Mouse (Mus musculus) cerebellum, adult 18-20 months (tissue): Measurements from ENCODE around the gene Gapdh.
"Not testable (repeated sequence)": the region's sequence is repeated elsewhere in the genome, so short reads cannot be mapped to it uniquely, and the experiment has no call there.

ENCODE experiments used
- DNase-seq, 2 experiments: peaks; one replicate each; pipeline ENCODE4 v3.0.0; 2021

Gapdh gene

DNA sequence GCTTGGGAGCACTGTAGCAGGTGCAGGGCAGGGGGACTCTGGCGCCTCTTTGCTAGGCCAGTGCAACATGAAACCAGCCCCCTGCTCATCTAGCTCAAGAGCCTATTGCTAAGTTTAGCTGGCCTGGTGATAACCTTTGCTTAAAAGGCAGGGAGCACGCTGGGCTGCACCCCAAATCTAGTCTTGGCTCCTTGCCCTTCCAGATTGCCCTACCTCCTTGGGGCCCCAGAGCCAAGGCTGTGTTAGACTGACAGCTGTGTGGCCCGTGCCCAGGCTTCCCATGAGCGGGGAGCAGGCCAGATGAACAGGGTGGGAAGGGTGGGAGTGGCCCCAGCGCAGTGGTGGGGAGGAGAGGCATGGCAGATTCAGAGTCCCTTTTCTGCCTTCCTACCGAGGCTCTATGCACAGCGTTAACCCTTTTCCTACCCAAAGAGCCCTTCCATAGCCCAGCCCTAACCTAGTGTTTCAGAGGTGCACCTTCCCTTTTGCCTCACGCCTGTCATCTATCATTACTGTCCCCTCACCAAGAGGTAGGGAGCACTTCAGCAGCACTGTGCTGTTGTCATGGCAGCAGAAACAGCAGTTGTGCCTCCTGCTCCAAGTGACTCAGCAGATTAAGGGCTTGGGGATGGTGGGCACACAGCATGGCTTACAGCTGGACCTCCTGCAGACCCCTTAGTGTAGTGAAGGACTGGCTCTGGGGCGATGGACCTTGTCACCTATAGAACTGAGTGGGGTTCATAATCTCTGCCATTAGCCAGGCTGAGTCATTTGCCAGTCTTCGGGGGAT lies 789 bp upstream of the Gapdh start:
- peak; percentile 57 to 58 for DNase-seq

DNA sequence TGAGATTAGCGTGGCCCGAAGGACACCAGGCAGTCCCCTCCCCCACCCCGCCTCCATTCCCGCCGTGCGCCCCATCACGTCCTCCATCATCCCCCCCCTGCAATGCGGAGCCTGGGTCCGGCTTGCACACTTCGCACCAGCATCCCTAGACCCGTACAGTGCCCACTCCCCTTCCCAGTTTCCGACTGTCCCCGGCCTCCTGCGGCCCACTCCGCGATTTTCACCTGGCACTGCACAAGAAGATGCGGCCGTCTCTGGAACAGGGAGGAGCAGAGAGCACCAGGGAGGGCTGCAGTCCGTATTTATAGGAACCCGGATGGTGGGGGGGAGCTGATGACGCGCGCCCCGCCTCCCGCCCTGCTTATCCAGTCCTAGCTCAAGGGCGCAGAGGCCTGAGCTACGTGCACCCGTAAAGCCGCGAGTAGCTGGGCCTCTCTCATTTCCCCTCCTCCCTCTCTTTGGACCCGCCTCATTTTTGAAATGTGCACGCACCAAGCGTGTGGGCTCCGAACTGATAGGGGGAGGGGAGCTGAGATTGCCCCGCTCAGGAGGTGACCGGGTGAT lies 857 bp downstream of the Gapdh start:
- peak; percentile 98 for DNase-seq

GRCm38 (mm10) chr6:125164672-125165327 lies 1.5 kb downstream of the Gapdh start:
- peak; percentile 56 to 69 for DNase-seq

- DNase-seq, result no peak
Measured at GRCm38 (mm10) chr6:125163801-125164657, 2.2 kb downstream of the Gapdh start.

DNA sequence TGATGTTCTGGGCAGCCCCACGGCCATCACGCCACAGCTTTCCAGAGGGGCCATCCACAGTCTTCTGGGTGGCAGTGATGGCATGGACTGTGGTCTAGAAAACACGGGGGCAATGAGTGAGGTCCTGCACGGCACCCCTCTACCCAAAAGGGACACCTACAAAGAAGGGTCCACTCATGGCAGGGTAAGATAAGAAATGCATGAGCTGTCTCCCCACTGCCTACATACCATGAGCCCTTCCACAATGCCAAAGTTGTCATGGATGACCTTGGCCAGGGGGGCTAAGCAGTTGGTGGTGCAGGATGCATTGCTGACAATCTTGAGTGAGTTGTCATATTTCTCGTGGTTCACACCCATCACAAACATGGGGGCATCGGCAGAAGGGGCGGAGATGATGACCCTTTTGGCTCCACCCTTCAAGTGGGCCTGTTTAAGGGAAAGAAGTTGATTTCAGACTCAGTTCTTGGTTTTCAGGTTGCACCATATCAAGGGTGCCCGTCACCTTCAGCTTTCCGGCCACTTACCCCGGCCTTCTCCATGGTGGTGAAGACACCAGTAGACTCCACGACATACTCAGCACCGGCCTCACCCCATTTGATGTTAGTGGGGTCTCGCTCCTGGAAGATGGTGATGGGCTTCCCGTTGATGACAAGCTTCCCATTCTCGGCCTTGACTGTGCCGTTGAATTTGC lies 3.5 kb downstream of the Gapdh start:
- not testable (repeated sequence) for DNase-seq

GRCm38 (mm10) chr6:125161971-125162370 lies 4.3 kb downstream of the Gapdh start:
- peak; percentile 65 to 74 for DNase-seq

DNA sequence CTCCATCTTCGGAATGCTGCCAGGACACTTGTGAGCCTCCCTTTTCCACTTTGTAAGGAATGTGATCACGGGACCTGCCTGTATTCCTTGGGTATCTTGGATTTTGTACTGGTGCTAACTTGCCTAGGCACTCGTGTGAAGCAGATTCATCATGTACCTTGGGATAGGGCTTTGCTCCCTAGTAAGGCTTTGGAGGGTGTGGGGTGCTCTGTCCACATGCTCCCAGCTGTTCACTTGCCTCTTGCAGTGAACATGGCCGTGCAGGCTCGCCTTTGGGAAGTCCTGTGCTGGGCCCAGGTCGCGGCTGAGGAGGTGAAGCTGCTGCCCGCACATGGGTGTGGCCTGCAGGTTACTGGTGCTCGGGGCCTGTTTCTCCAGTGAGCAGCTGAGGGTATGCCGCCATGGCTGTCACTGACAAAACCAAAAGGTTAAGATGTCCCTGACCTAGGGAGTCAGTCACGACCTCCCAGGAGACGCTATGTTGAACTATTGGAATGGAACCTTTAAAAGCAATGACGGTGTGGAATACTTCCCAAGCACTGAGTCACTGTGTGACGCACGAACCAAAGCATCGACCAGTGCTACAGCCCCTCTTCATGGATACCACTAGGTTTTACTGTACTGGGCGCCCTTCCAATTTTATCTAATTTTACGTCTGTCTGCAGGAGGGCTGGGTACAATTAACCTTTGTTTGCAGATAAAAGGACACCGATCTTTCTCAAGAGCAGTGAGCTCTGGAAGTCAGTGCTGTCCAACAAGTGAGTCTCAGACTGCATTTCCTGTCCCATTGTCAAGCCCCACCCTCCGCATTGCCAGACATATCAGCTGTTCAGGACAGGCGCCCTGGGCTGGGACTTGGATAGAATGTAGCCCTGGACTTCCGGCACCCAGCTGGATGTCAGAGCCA lies 5.2 kb downstream of the Gapdh start:
- peak in 1 of 2 experiments; percentile 37 for DNase-seq

DNA sequence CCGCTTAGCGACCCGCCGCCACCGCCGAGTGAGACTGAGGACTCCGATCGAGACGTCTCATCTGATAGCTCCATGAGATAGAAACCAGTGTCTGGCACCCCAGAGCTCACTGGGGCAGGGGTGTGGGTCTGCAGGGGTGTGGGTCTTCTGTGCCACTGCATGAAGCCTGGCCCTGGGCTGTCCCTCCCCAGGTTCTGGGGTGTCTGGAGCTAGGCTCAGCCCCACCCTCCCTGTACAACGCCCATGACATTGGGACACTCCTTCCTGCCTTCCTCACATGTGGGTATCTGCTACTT lies 5.8 kb downstream of the Gapdh start:
- no peak for DNase-seq

GRCm38 (mm10) chr6:125159773-125160557 lies 6.3 kb downstream of the Gapdh start:
- no peak for DNase-seq

DNA sequence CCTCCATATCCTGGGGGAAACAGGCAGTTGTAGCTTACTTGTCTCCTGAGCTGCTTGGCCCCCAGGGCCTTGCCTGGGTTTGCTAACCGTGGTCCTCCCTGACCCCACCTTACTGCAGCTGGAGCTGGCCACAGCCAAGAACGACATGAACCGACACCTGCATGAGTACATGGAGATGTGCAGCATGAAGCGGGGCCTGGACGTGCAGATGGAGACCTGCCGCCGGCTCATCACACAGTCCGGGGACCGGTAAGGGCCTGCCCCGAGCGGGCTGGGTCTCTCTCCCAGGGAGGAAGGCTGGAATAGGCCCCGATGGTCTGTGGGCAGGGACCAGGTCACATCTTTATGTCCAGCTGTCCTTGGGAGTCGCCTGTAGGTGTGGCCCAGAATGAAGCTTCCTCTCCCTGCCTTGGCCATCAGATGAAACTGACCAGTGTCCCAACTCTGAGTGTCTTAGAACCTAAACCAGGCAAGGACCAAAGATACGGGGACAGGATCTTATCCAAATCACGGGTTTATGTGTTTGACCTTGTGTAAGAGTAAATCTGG lies 7.2 kb downstream of the Gapdh start:
- DNase-seq, result no peak

GRCm38 (mm10) chr6:125156903-125157614 lies 9.2 kb downstream of the Gapdh start:
- no peak for DNase-seq

- DNase-seq, result no peak
Measured at GRCm38 (mm10) chr6:125156491-125156890, 9.8 kb downstream of the Gapdh start.

- no peak for DNase-seq
Measured at GRCm38 (mm10) chr6:125155262-125155661, 11.0 kb downstream of the Gapdh start.

DNA sequence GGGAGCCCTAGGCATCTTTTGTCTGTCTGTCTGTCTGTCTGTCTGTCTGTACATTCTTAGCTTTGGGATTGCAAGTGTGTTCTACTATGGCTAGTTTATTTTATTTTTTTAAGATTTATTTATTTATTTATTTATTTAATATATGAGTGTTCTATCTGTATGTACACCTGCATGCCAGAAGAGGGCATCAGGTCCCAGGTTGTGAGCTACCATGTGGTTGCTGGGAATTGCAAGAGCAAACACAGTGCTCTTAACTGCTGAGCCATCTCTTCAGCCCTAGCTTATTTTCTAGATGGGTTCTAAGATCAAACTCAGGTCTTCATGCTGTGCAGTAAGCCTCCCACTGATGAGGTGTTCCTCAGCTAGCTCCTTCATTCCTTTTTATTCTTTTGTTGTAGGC lies 11.7 kb downstream of the Gapdh start:
- DNase-seq, result peak in 1 of 2 experiments; percentile 45

DNA sequence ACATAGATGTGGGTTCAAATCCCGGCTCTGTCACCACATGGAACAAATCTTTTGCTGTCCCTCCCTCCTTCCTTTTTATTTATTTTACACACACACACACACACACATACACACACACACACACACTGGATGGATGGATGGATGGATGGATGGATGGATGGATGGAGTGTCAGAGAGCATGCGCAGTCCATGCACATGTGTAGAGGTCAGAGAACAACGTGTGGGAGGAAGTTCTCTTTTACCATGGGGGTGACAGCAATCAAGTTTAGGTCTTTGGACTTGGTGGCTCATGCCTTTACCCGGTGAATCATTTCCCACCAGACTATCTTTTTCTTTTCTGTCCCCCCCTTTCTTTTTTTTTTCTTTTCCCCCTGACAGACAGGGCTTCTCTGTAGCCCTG lies 12.6 kb downstream of the Gapdh start:
- no peak for DNase-seq

DNA sequence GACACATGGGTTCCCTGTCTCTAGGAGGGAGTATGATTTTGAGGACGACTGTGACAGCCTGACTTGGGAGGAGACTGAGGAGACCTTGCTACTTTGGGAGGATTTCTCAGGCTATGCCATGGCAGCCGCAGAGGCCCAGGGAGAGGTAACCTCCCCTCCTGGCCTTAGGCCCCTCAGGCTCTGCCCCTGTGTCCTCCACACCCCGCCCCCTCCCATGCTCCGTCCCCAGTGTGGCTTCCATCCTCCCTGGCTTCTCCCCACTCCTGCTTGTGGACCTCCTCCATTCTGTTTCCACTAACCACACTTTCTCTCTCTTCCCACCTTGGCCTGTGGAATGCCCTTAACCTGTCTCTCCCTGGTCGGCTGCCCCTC lies 13.3 kb downstream of the Gapdh start:
- no peak for DNase-seq

- DNase-seq, result no peak
Measured at GRCm38 (mm10) chr6:125152212-125153017, 13.9 kb downstream of the Gapdh start.

GRCm38 (mm10) chr6:125149569-125149950 lies 16.7 kb downstream of the Gapdh start:
- no peak for DNase-seq
